Mouse (Mus musculus) kidney, embryonic 15.5 days (tissue): ENCODE results near the gene Tex26. TPM values are rescaled to one million over a fixed set of nuclear protein-coding genes. Genes with fewer than 3 reads are reported as not detected.

Experiments used
- polyA plus RNA-seq: library from polyadenylated mRNA; unstranded; fragments of >200 nt; fragmentation: Nextera tagmentation; extraction: Ambion mirVana; gene quantifications from 2 replicates; pipeline ENCODE4 v1.2.1, GENCODE M21; 2015

Gene Tex26
- polyA plus RNA-seq, 1 experiment from 2014 or later = 0.26 TPM

Other genes with a start within 250 kb of the Tex26 start
- 12.4 and 13.3 TPM in 2 replicates for gene Alox5ap, start 174.9 kb upstream of the Tex26 start, polyA plus RNA-seq
- gene Medag, start 27.9 kb upstream of the Tex26 start, polyA plus RNA-seq = 0.48 and 0.62 TPM in 2 replicates
- not detected in 2 replicates for gene Wdr95, start 89.0 kb downstream of the Tex26 start, polyA plus RNA-seq
- gene Hsph1, start 196.7 kb downstream of the Tex26 start, polyA plus RNA-seq = 62.6 and 68.8 TPM in 2 replicates
- gene B3glct, start 238.6 kb downstream of the Tex26 start, polyA plus RNA-seq = 16.9 and 17.1 TPM in 2 replicates